7 mouse cellular contexts compared by ENCODE assay signal in the genomic region with DNA sequence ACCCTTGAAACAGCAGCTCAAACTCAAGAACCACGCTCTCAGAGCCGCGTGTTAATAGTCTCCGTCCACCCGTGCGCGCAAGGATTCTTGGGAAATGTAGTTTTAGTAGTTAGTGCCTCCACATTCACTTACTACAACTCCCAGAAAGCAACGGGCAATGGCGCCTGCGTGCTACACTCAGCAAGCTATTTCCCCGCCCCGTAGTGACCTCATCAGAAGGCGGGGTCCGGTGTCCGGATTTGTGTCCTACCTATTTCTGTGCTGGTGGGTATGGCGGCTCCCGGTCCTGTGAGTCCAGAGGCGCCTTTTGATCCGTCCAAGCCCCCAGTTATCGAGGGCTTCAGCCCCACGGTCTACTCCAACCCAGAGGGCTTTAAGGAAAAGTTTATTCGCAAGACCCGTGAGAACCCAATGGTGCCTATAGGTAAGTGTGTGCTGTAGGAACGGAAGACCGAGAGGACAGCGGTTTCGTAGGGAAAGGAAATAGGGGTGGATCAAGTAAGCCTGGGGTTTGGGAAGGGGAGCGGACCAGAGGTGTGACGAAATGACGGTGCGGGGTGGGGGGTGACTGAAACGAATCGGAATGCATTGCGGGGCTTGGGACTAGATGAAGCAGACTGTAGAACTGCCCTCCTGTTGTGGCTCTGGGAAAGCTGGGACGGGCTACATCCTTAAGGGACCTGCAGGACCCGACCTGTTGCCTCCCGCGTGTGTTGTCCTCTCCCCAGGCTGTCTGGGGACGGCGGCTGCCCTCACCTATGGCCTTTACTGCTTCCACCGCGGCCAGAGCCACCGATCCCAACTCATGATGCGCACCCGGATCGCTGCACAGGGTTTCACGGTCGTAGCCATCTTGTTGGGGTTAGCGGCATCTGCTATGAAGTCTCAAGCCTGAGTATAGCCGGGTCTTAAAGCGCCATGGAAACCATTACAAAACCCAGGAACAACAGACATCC. TPM values are rescaled to one million over a fixed set of nuclear protein-coding genes. Genes with fewer than 3 reads are reported as not detected.
A peak's percentile ranks its signal among the peaks of the same experiment; 100 is the strongest.
DNase-seq lines count a peak whose midpoint lies in the region; ATAC-seq lines count a peak whose summit lies in the region.

TSS of gene Nop16 (minus strand) at position 95 of the 956 bp plus-strand sequence.
TSS of gene Higd2a (plus strand) at position 212 of the 956 bp plus-strand sequence.

- H3K4me3 ChIP-seq in intestine, embryonic 15.5 days (replicated peaks), result peak within 1 kb of the TSS; percentile 91
- H3K4me3 ChIP-seq in midbrain, embryonic 10.5 days, result peak within 1 kb of the TSS; percentile 93

- intact Hi-C loops in gastrocnemius, postnatal 36 days (cut with DNase I), result loop anchor here (2.0 kb wide), 1 partner anchor 31 kb away; the partner anchor contains the start of gene Faf2
- intact Hi-C loops in left cerebral cortex, postnatal 25 days (cut with DNase I), result loop anchor here (1.0 to 2.0 kb wide), 2 partner anchors 21 to 25 kb away; partner anchors contain the start of genes 4833439L19Rik and Cltb

- peak within 1 kb of the TSS; percentile 92 for H3K9ac ChIP-seq in intestine, embryonic 15.5 days

- H3K27me3 ChIP-seq in intestine, embryonic 15.5 days (replicated peaks), result no peaks in the 10 kb centered on the region
- no peaks in the 10 kb centered on the region for H3K27me3 ChIP-seq in midbrain, embryonic 10.5 days (ENCODE audit: low read depth, poor library complexity, severe bottlenecking)

- 0 out of 2 replicates have a peak, but pooled peaks cover 8% of the 10 kb centered on the region for H3K36me3 ChIP-seq in intestine, embryonic 15.5 days
- H3K36me3 ChIP-seq in midbrain, embryonic 10.5 days, result peaks cover 39% of the 10 kb centered on the region

- peak within 1 kb of the TSS; percentile 87 for H3K27ac ChIP-seq in intestine, embryonic 15.5 days
- H3K27ac ChIP-seq in midbrain, embryonic 10.5 days (replicated peaks), result peak within 1 kb of the TSS; percentile 87

- under 1% methylated on average over 51 of the region's 51 CpGs for WGBS in intestine, embryonic 15.5 days
- under 1% methylated on average over 51 of the region's 51 CpGs for WGBS in midbrain, embryonic 10.5 days

- peak; percentile 98 for DNase-seq in adrenal gland, adult 2 months
- peak; percentile 97 for DNase-seq in embryo, embryonic 11.5 days (ENCODE audit: low read depth, low spot score)
- DNase-seq in gastrocnemius, postnatal 36 days, result peak; percentile 94 to 95
- peak; percentile 97 to 99 for DNase-seq in left cerebral cortex, postnatal 25 days (ENCODE audit: low spot score in 2 of 2)
- DNase-seq in midbrain, embryonic 10.5 days (ENCODE audit: low spot score), result peak; percentile 96
- peak; percentile 87 for DNase-seq in right cerebral cortex, postnatal 4 days

- peak; percentile 98 for ATAC-seq in intestine, embryonic 15.5 days

- H3K4me1 ChIP-seq in intestine, embryonic 15.5 days (replicated peaks), result peaks cover 8% of the 10 kb centered on the region
- H3K4me1 ChIP-seq in midbrain, embryonic 10.5 days, result peaks cover 26% of the 10 kb centered on the region

- peak within 1 kb of the TSS; percentile 78 for H3K4me2 ChIP-seq in intestine, embryonic 15.5 days (replicated peaks)

- H3K9me3 ChIP-seq in intestine, embryonic 15.5 days, result no peaks in the 10 kb centered on the region
- no peaks in the 10 kb centered on the region for H3K9me3 ChIP-seq in midbrain, embryonic 10.5 days (replicated peaks)

RNA-seq across cellular contexts. Expression of gene Nop16, which starts in this region (rescaled TPM):
- total RNA-seq in adrenal gland, adult 2 months (2021), result 10 to 100 TPM; 57.9 to 59.3 TPM
- 3.2 and 3.3 TPM in 2 replicates for polyA plus RNA-seq in adrenal gland, adult 2 months (2012; rRNA removed)
- 10 to 100 TPM; 17.7 to 17.9 TPM for total RNA-seq in gastrocnemius, postnatal 36 days (2021)
- 86.1 and 93.9 TPM in 2 replicates for polyA plus RNA-seq in intestine, embryonic 15.5 days (2015; fragmentation: Nextera tagmentation; extraction: Ambion mirVana)
- 10 to 100 TPM; 19.7 to 26.9 TPM for total RNA-seq in left cerebral cortex, postnatal 25 days (2021)
- polyA plus RNA-seq in midbrain, embryonic 10.5 days (2016; fragmentation: Nextera tagmentation; extraction: Ambion mirVana), result 89.7 and 105 TPM in 2 replicates

RNA-seq across cellular contexts. Expression of gene Higd2a, which starts in this region (rescaled TPM):
- 100 to 1,000 TPM; 275 to 281 TPM for total RNA-seq in adrenal gland, adult 2 months (2021)
- polyA plus RNA-seq in adrenal gland, adult 2 months (2012; rRNA removed), result 169 TPM in 2 replicates
- 100 to 1,000 TPM; 145 to 149 TPM for total RNA-seq in gastrocnemius, postnatal 36 days (2021)
- polyA plus RNA-seq in intestine, embryonic 15.5 days (2015; fragmentation: Nextera tagmentation; extraction: Ambion mirVana), result 233 and 239 TPM in 2 replicates
- total RNA-seq in left cerebral cortex, postnatal 25 days (2021), result 100 to 1,000 TPM; 151 TPM
- polyA plus RNA-seq in midbrain, embryonic 10.5 days (2016; fragmentation: Nextera tagmentation; extraction: Ambion mirVana), result 155 and 156 TPM in 2 replicates

Comparison
In these comparisons a context has a peak if more than half of its experiments do, and no peak if none do; other contexts are left out.
1. Peak in every context shown above with its lines: DNase-seq, ATAC-seq, H3K4me3 ChIP-seq and H3K27ac ChIP-seq.
2. RNA of gene Nop16 (polyA plus RNA-seq): 89.7 to 105 TPM in midbrain, embryonic 10.5 days and 86.1 to 93.9 TPM in intestine, embryonic 15.5 days; 3.2 to 3.3 TPM in adrenal gland, adult 2 months; every median in the first group is over 10 times any median in the second.